Mouse (Mus musculus) left cerebral cortex, postnatal 10 days (tissue): ENCODE measurements around the gene Six3. TPM values are rescaled to one million over a fixed set of nuclear protein-coding genes. Genes with fewer than 3 reads are reported as not detected.

ENCODE experiments used
- DNase-seq, 2 experiments: peaks; one replicate each; pipeline ENCODE4 v3.0.0; 2021 to 2022; ENCODE audit warnings: low spot score in 2 of 2, mixed read lengths in 1 of 2; ENCODE audit errors: extremely low spot score in 1 of 2
- intact Hi-C: fragments of 180-260 bp; cut with DNase I; formaldehyde crosslinking; loops from one replicate; pipeline ENCODE4 v1.15.1; 2025
- total RNA-seq, 2 experiments: library from RNA; stranded (reverse); gene quantifications; 2 replicates each; pipeline ENCODE4 v1.2.3; 2021

Gene Six3
- total RNA-seq, 2 experiments from 2014 or later = 1.5 to 5.1 TPM

DNA sequence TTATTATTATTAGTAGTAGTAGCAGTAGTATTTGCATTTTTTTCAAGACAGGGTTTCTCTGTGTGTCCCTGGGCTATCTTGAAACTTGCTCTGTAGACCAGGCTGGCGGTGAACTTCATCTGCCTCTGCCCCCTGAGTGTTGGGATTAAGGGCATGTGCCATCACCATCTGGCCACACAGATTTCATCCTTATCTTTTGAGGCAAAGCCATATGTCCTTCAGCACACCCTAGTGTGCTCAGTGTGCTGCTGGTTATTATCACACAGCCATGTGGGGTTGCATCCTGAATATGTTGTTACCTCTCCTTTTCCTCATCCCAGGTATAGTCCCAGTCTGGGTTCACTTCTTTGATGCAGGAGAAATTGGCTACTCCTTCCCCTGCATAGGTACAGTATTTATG, 46.6 kb downstream of the Six3 start:
- DNase-seq = no peak
- intact Hi-C loops = no loop called here

DNA sequence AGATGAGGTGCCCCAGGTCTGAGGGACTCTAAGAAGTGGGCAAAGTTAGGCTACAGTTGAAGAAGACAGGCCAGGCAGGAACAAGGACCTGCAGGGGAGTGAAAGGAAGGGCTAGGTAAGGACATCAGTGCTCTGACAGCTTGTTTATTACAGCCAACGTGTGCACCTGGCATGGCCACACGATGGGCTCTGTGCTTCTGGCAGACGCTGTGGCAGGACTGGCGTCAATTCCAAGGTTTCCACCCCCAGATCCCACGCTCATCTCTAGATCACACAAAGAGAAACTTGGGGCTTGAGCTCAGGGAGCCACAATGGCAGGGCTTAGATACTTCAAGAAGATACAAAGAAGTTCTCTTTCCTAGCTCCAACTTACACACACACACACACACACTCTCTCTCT, 48.1 kb downstream of the Six3 start:
- intact Hi-C loops = no loop called here
- no peak for DNase-seq

- intact Hi-C loops = loop anchor here (2.0 kb wide), 1 partner anchor 399 kb away; no protein-coding TSS in a partner anchor
- no peak for DNase-seq
Observed at GRCm38 (mm10) chr17:85664202-85664601, 50.8 kb downstream of the Six3 start.

DNA sequence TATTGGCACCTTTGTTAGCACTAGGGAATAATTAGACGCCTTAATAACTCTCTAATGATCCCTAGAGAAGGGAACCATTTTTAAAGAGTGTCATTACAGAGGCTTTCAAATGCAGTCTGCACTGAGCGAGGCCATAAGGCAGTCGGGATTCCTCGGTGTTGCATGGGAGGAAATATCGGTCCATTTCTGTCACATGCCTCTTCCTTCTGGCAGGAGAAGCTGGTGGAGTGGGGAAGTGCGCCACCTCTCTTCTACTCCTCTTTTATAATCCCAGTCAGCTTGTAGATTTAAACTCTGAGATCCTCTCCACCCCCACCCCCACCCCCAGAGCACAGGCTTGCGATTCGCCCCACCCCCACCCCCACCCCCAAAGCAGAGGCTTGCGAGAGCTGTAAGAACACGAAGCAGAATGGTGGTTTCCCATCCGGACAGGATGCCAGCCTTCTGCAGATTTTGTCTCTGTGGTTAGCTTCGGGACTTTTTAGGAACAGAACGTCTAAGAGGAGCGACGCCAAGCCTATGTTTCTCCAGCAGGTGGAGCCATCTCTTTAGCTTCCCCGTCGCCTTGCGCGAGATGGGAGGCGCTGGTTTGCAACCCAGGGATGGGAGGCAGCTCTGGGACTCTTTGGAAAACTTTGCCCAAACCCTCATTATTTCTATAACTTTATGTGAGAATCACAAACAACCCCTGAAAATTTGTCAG, 51.4 kb downstream of the Six3 start:
- intact Hi-C loops = loop anchor here (2.0 kb wide), 1 partner anchor 398 kb away; no protein-coding TSS in a partner anchor

More for the DNA sequence above, 51.4 kb downstream of the Six3 start:
- DNase-seq = peak; percentile 73 to 81

Other genes with a start within 250 kb of the Six3 start
- gene Six2, start 74.7 kb downstream of the Six3 start, total RNA-seq = under 1 TPM; 0.51 to 0.81 TPM